Mouse (Mus musculus) ES-E14 (cell line): ENCODE data around the gene Fam118b. TPM values are rescaled to one million over a fixed set of nuclear protein-coding genes. Genes with fewer than 3 reads are reported as not detected.

ENCODE experiments used
- DNase-seq: peaks from one replicate; pipeline ENCODE4 v3.0.0-alpha.2; 2013; ENCODE audit warnings: low read depth, low spot score
- H3K27ac ChIP-seq: 2 replicates; pipeline ENCODE4 v1.5.1; 2012; ENCODE audit warnings: low read depth, mild to moderate bottlenecking, low read length, moderate library complexity, mixed read lengths; ENCODE audit not compliant: poor library complexity, insufficient read depth, severe bottlenecking
- H3K36me3 ChIP-seq: 2 replicates; pipeline ENCODE4 v1.6.1; 2012; ENCODE audit warnings: mild to moderate bottlenecking, low read length, moderate library complexity, mixed read lengths; ENCODE audit not compliant: control insufficient read depth, poor library complexity, insufficient read depth, severe bottlenecking
- H3K4me1 ChIP-seq, 2 experiments: fragments of 150-350 bp in 1 of 2; sonication (generic) in 1 of 2; 2 replicates each; pipeline ENCODE4 v1.6.1; 2012; ENCODE audit warnings: low read length in 2 of 2, mild to moderate bottlenecking in 1 of 2, mixed read lengths in 1 of 2; ENCODE audit not compliant: control insufficient read depth in 2 of 2, insufficient read depth in 2 of 2, poor library complexity in 1 of 2
- H3K4me3 ChIP-seq, 2 experiments: fragments of 150-350 bp in 1 of 2; sonication (generic) in 1 of 2; 2 replicates each; pipeline ENCODE4 v1.5.1; 2012; ENCODE audit warnings: low read length in 2 of 2, low read depth in 1 of 2, mild to moderate bottlenecking in 1 of 2, mixed read lengths in 1 of 2; ENCODE audit not compliant: insufficient read depth in 1 of 2, poor library complexity in 1 of 2, severe bottlenecking in 1 of 2
- H3K9ac ChIP-seq: 2 replicates; pipeline ENCODE4 v1.6.1; 2012; ENCODE audit warnings: low read depth, mild to moderate bottlenecking, low read length, mixed read lengths; ENCODE audit not compliant: poor library complexity, insufficient read depth, severe bottlenecking
- H3K9me3 ChIP-seq: fragments of 150-350 bp; sonication (generic); 2 replicates; pipeline ENCODE4 v1.6.1; 2012; ENCODE audit warnings: low read depth, mild to moderate bottlenecking, low read length; ENCODE audit not compliant: control insufficient read depth, insufficient read depth
- CHD2 ChIP-seq: IDR thresholded peaks from 2 replicates; pipeline ENCODE4 v1.6.1; 2014; ENCODE audit warnings: mild to moderate bottlenecking, low read depth, low read length, inconsistent platforms
- HCFC1 ChIP-seq: IDR thresholded peaks from 2 replicates; pipeline ENCODE4 v1.6.1; 2012; ENCODE audit warnings: low read length, inconsistent platforms, borderline replicate concordance; ENCODE audit not compliant: insufficient read depth
- MAFK ChIP-seq: IDR thresholded peaks from 2 replicates; pipeline ENCODE4 v1.6.1; 2014; ENCODE audit warnings: mild to moderate bottlenecking, low read depth, low read length, inconsistent platforms; ENCODE audit not compliant: insufficient read depth
- ZC3H11A ChIP-seq: IDR thresholded peaks from 2 replicates; pipeline ENCODE4 v1.6.1; 2012; ENCODE audit warnings: low read depth, mild to moderate bottlenecking, inconsistent platforms, low read length, borderline replicate concordance
- ZNF384 ChIP-seq: IDR thresholded peaks from 2 replicates; pipeline ENCODE4 v1.6.1; 2012; ENCODE audit warnings: low read depth, low read length, inconsistent platforms
- in situ Hi-C, 2 experiments: fragments of 600-800 bp; cut with MboI; formaldehyde crosslinking; loops; one replicate each; pipeline ENCODE4 v1.15.1; 2025; ENCODE audit warnings: low sequenced_read_pairs in 2 of 2, inconsistent platforms in 1 of 2; ENCODE audit not compliant: unreplicated experiment in 2 of 2
- total RNA-seq: library from RNA; depleted of rRNA; stranded (reverse); fragments of 300-350 nt; gene quantifications from 2 replicates; pipeline ENCODE4 v1.2.3, GENCODE M21; 2012

The Fam118b gene
- total RNA-seq, 1 experiment: 26.9 TPM

DNA sequence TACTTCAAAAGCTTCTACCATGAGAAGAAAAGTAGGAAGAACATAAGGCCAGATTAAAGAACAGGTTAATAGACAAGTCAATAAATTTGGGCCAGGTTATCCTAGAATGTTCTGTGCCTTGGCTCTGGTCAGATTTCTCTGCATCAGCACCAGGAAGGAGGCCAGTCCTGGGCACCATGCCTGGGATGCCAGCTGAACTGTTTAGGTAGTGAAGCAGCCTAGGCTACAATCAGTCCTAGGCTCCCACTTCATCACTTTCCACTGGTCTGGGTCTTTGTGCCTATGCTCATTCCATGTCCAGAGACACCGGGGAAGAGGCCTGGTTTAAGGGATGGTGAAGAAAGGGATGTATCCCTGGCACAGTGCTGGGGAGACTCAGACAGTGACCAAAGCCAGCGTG, 63.2 kb downstream of the Fam118b start:
- no peak overlapping the region for H3K9ac ChIP-seq
- H3K4me1 ChIP-seq: peaks cover 2 to 4% of the 10 kb centered on the region in 2 experiments; a peak in 2 of 4 replicates
- peaks cover 29% of the 10 kb centered on the region for H3K36me3 ChIP-seq
- in situ Hi-C loops: no loop called here
- H3K9me3 ChIP-seq: no peaks in the 10 kb centered on the region
- H3K27ac ChIP-seq: no peak overlapping the region
- no peak overlapping the region for H3K4me3 ChIP-seq
- TF ChIP-seq MAFK (no peak), HCFC1 (no peak), ZNF384 (no peak), CHD2 (no peak), ZC3H11A (no peak)
- DNase-seq: no peak

DNA sequence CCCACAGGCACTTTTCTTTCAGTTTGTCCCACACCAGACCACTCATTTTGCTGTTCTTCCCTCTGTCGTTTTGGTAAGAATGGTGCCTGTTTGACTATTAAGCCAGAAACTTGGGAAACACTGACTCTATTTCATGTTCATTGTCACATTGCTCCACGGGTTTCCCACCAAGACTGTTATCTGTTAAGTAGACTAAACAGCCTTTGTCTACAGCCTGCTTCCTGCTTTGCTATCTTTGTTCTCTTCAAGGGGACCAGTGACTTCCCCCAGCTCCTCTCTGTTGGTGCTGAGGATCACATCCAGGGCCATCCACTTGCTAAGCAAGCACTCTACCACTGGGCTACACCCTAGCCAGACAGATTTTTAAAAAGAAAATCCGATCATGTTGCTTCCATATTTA, 64.1 kb downstream of the Fam118b start:
- TF ChIP-seq ZC3H11A (no peak), CHD2 (no peak), MAFK (no peak), ZNF384 (no peak), HCFC1 (no peak)
- H3K9me3 ChIP-seq: no peaks in the 10 kb centered on the region
- no peak for DNase-seq
- peaks cover 23% of the 10 kb centered on the region for H3K36me3 ChIP-seq
- H3K9ac ChIP-seq: no peak overlapping the region
- peaks cover 2 to 4% of the 10 kb centered on the region in 2 experiments; a peak in 2 of 4 replicates for H3K4me1 ChIP-seq
- no peak overlapping the region for H3K27ac ChIP-seq
- in situ Hi-C loops: no loop called here
- H3K4me3 ChIP-seq: no peak overlapping the region

DNA sequence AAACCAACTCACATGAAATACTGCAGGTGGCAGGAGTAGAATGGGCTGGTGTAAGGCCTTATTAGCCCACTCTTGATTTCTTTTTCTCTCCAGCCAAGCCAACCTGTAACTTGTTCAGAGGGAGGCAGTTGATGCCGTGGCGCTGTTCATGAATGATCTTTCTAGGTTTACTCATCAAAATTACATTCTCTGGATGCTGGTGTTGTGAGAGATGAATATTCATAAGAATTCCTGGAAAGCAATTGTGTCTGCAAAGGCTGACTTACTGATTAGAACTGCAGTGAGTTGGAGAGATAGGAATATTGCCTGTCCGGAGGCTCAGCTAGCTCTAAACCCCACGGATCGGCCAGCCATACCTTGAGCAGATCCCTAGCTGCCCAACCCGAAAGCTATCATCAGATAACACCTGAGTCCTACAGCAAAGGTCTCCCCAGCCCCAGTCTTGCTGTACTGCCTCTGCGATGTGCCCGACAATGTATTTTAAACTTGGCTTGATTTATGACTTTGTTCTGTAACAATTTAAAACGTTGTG, 67.0 kb downstream of the Fam118b start:
- no peak overlapping the region for H3K4me3 ChIP-seq
- in situ Hi-C loops: no loop called here

DNA sequence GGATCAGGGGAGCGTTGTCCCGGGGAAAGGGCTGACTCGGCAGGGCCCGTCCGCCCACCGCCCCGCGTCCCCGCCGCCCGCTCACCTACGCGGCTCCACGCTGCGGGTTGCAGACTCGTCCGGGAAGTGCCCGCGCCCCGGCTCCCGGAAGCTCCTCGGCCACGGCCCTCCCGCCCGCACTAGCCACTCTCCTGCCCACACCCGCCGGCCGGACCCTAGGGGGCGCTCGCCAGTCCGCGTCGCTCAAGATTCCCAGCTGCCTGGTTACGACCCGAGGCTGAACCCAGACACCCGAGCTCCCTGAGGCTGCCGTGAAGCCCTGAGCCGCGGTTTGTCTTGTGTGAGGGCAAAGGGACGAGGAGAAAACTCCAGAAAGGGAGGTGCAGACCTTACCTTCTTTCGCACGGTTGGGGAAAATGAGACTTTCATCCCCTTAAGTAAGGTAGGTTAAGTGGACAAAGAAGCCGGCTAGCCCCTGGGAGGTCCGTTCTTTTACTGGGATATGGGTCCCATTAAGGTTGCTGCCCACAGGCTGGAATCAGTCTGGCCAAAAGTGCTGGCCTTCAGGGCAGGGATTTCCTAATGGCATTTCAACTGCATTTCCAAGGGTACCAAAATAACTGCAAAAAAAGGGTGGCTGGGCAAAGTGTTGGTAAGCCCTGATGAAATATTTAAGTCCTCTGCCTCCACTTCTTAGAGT, 67.7 kb downstream of the Fam118b start, which contains the start of the genes Srpr and Tirap:
Srpr (plus strand) TSS at position 404 of the 700 bp plus-strand sequence.
Tirap (minus strand) TSS at position 520 of the 700 bp plus-strand sequence.
- H3K4me3 ChIP-seq: peak within 1 kb of the TSS; percentile 71 to 93
- H3K27ac ChIP-seq: no peak within 1 kb of the TSS
- no peaks in the 10 kb centered on the region for H3K9me3 ChIP-seq
- H3K9ac ChIP-seq: peak within 1 kb of the TSS; percentile 52
- DNase-seq: peak; percentile 67
- in situ Hi-C loops: no loop called here
- peaks cover 5% of the 10 kb centered on the region for H3K36me3 ChIP-seq
- peaks cover 2 to 4% of the 10 kb centered on the region in 2 experiments; a peak in 2 of 4 replicates for H3K4me1 ChIP-seq
- TF ChIP-seq HCFC1 (no peak), MAFK (0 out of 2 replicates have a peak, but pooled peaks have one; percentile 3)

More for the DNA sequence above, 67.0 kb downstream of the Fam118b start:
- Histone ChIP-seq H3K36me3 (peaks cover 10% of the 10 kb centered on the region), H3K27ac (no peak overlapping the region), H3K9me3 (no peaks in the 10 kb centered on the region), H3K9ac (no peak overlapping the region), H3K4me1 (peaks cover 2 to 4% of the 10 kb centered on the region in 2 experiments; a peak in 2 of 4 replicates)
- DNase-seq: no peak
- TF ChIP-seq CHD2 (no peak), ZNF384 (no peak), HCFC1 (no peak), ZC3H11A (no peak), MAFK (no peak)
